Mouse (Mus musculus) megakaryocyte, embryonic 14.5 days (primary cell): ENCODE data around the gene Cpa1. TPM values are rescaled to one million over a fixed set of nuclear protein-coding genes. Genes with fewer than 3 reads are reported as not detected.

Experiments
- H3K27me3 ChIP-seq: replicated peaks from 2 replicates; pipeline ENCODE3; 2012; ENCODE audit warnings: inconsistent platforms
- H3K36me3 ChIP-seq: replicated peaks from 2 replicates; pipeline ENCODE3; 2012; ENCODE audit warnings: low read length, inconsistent platforms, mixed read lengths
- H3K4me1 ChIP-seq: 2 replicates; pipeline ENCODE4 v1.6.1; 2012; ENCODE audit warnings: inconsistent platforms
- H3K4me3 ChIP-seq: replicated peaks from 2 replicates; pipeline ENCODE3; 2012; ENCODE audit warnings: moderate library complexity, mild to moderate bottlenecking, inconsistent platforms
- H3K9me3 ChIP-seq: 2 replicates; pipeline ENCODE4 v1.6.1; 2012; ENCODE audit warnings: inconsistent platforms
- FLI1 ChIP-seq: IDR thresholded peaks from 2 replicates; pipeline ENCODE4 v1.6.1; 2012; ENCODE audit warnings: low read length, inconsistent platforms, mixed read lengths
- GATA1 ChIP-seq: IDR thresholded peaks from 3 replicates; pipeline ENCODE4 v1.6.1; 2012; ENCODE audit warnings: mixed read lengths, low read length, inconsistent platforms, borderline replicate concordance
- polyA plus RNA-seq: library from polyadenylated mRNA; stranded (reverse); fragments of >175 nt; gene quantifications from 2 replicates; pipeline ENCODE4 v1.2.3, GENCODE M21; 2012; ENCODE audit warnings: low replicate concordance; ENCODE audit not compliant: insufficient read depth

Gene Cpa1
- not detected in 2 replicates for polyA plus RNA-seq

DNA sequence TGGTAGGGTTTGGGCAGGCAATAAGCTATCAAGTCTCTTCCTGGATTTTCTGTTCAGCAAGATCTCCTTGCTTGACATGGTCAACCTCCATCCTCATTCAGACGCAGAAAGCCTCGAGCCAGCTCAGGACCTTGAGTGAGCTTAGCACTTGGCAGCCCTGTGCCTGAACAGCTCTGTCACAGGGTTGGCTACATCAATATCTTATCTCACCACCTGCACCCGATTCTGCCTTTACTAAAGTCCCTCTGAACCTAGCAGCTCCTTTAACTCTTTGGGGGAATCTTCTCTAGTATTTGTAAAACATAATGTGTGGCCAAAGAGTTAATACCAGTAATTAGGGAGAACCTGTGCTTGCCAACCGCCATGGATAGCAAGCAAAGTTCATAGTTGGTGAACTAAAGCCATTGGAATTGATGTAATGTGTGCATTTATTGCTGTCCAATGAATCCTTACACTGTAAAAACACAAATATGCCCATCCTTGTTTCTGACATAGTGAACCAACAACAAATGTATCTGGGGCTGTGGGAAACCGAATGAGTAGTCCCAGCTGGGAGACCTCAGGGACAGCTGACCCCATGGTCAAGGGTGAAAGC lies at the start of gene Cpa1:
Gene Cpa1 (plus strand): TSS at position 545 of the 595 bp plus-strand sequence.
- Histone ChIP-seq H3K4me1 (no peaks in the 10 kb centered on the region), H3K9me3 (peaks cover 3% of the 10 kb centered on the region; the same call in 1 of the 2 replicates), H3K27me3 (peaks cover 78% of the 10 kb centered on the region), H3K4me3 (no peak within 1 kb of the TSS), H3K36me3 (no peaks in the 10 kb centered on the region)
- no peak for TF ChIP-seq FLI1
- no peak for TF ChIP-seq GATA1

DNA sequence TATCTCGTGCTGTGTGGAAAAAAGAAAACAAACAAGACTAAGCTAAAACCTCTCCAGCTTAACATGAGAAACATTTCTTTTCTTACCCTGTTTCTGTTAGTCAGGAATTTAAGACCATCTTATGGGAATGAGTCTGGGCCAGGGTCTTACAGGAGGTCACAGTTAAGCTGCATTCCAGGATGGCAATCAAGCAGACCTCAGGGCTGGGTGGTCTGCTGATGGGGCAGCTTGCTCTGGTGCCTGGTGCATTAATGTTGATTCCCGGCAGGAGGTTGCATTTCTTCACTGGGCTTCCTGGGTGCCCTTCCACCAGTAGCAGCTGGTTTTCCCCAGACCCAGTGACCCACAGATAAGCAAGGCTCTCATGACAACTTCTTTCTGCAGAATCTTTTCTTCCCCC lies 49.2 kb upstream of the Cpa1 start:
- Histone ChIP-seq H3K36me3 (no peaks in the 10 kb centered on the region), H3K9me3 (no peaks in the 10 kb centered on the region)
- no peak for TF ChIP-seq GATA1
- no peak for TF ChIP-seq FLI1

DNA sequence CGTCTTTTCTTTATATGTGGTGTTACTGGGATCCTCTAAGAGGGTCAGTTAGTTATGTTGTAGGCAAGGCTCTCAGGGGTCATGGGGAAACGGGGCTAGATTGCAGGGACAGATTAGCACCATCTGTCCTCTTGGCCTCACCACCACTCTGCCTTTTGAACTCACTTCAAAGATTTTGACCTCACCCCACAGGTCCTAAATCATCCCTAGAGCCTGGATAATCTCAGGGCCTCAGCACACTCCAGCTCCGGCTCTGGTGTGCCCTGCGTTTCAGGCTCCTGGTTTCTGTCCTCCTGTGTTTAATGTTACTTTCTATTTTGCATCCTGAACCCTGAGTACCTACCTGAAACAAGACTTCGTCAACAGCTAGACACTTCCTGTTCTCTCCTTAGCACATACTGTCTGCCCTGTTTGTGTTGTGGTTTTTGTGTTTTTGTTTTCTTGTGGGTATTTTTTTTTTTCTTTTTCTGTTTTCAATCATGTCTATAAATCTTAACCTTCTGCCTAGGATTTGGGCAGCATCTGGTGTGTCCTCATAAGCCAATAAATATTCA lies 47.1 kb upstream of the Cpa1 start:
- H3K4me1 ChIP-seq, result peaks cover 6% of the 10 kb centered on the region; the same call in 1 of the 2 replicates
- H3K36me3 ChIP-seq, result no peaks in the 10 kb centered on the region
- H3K9me3 ChIP-seq, result no peaks in the 10 kb centered on the region
- no peak overlapping the region for H3K4me3 ChIP-seq
- TF ChIP-seq FLI1, result no peak
- no peak for TF ChIP-seq GATA1
- peaks cover 43% of the 10 kb centered on the region for H3K27me3 ChIP-seq

More for the DNA sequence above, 49.2 kb upstream of the Cpa1 start:
- Histone ChIP-seq H3K4me1 (peaks cover 6% of the 10 kb centered on the region; the same call in 1 of the 2 replicates), H3K4me3 (no peak overlapping the region), H3K27me3 (peaks cover 47% of the 10 kb centered on the region)

DNA sequence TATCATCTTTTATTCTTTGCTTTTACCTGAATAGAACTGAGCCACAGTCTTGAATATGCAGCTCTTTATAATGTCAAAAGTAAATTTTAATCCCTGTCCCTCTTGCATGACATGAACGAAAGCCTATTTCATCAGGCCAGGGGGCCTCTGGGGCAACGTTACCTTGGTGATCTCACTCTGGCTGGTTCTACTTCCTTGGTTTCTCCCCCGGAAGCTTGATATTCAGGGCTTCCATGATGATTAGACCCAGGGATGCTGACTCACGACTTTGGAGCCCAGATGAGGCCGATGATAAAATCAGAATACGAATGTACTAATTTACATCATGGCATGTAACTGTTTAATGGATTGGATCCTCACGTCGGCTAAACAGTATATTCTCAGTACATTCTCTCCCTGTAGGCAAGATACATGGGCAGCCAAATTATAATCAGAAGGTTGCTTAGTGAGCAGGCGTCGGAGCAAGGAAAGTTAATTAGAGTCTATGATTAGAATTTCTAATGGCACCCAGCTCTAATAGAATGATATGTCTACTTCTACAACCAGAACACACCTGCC lies 46.5 kb upstream of the Cpa1 start:
- Histone ChIP-seq H3K36me3 (no peaks in the 10 kb centered on the region), H3K9me3 (no peaks in the 10 kb centered on the region), H3K4me1 (peaks cover 6% of the 10 kb centered on the region; the same call in 1 of the 2 replicates), H3K27me3 (peaks cover 48% of the 10 kb centered on the region), H3K4me3 (no peak overlapping the region)
- TF ChIP-seq GATA1 (no peak), FLI1 (no peak)

DNA sequence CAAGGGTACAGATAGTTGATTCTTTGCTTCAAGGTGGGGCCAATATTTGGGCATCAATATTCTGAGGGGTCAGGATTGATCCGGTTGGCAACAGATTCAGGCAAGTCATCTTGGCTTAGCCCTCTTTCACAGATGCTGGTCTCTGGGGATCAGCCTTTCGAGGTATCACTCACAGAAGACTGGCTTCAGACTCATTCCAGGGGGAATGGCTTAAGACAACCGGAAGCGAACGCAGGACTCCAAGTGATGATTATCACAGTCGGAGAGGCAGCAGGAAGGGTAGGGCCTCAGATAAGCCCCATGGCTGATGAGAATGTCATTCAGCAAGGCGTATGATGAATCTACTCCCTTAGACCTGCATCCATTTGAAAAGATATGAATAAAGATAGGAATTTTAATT lies 44.7 kb upstream of the Cpa1 start:
- H3K27me3 ChIP-seq, result peaks cover 50% of the 10 kb centered on the region
- H3K9me3 ChIP-seq, result no peaks in the 10 kb centered on the region
- no peak overlapping the region for H3K4me3 ChIP-seq
- TF ChIP-seq GATA1 (no peak), FLI1 (no peak)
- H3K36me3 ChIP-seq, result no peaks in the 10 kb centered on the region
- H3K4me1 ChIP-seq, result peaks cover 6% of the 10 kb centered on the region; the same call in 1 of the 2 replicates

DNA sequence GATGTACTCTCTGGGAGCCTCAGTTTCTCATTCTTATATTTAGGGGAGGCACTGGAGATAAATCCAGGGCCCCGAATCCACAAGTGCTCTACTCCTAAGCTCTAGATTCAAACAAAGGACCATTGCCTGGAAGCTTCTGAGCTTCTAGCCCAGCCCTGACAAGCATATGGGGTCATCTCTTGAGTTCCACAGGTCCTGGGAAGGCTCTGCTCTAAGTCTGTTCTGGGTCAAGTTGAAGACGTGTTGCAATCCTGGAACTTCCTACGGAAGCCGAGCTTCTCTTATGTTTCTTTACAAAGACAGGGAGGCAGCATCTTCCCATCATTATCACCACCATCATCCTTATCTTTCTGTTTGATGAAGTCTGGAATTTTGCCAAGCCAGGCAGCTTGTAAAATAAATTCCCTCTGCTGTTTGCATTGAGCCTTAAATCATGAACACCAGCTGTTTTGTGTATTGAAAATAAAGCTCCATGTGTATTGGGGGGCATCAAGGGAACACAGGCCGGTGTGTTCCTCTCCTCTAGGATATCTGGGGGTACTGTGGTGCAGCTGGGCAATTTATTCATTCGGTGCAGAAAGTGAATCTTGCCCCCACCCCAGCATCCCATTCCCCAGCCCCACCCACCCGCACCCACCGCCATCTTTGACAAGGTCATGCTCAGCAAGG lies 42.7 kb upstream of the Cpa1 start:
- Histone ChIP-seq H3K27me3 (peaks cover 42% of the 10 kb centered on the region), H3K36me3 (no peaks in the 10 kb centered on the region), H3K4me3 (no peak overlapping the region), H3K9me3 (no peaks in the 10 kb centered on the region), H3K4me1 (no peaks in the 10 kb centered on the region)
- TF ChIP-seq FLI1 (no peak), GATA1 (no peak)

GRCm38 (mm10) chr6:30600033-30600432 lies 39.0 kb upstream of the Cpa1 start:
- TF ChIP-seq FLI1 (no peak), GATA1 (no peak)
- no peaks in the 10 kb centered on the region for H3K36me3 ChIP-seq
- H3K4me3 ChIP-seq, result no peak overlapping the region
- no peaks in the 10 kb centered on the region for H3K9me3 ChIP-seq
- peaks cover 35% of the 10 kb centered on the region for H3K27me3 ChIP-seq
- no peaks in the 10 kb centered on the region for H3K4me1 ChIP-seq

- no peaks in the 10 kb centered on the region for H3K4me1 ChIP-seq
- H3K27me3 ChIP-seq, result peaks cover 35% of the 10 kb centered on the region
- no peaks in the 10 kb centered on the region for H3K9me3 ChIP-seq
- no peaks in the 10 kb centered on the region for H3K36me3 ChIP-seq
- no peak overlapping the region for H3K4me3 ChIP-seq
- TF ChIP-seq FLI1, result no peak
- TF ChIP-seq GATA1, result no peak
Measured at GRCm38 (mm10) chr6:30600995-30601394, 38.0 kb upstream of the Cpa1 start.

- no peaks in the 10 kb centered on the region for H3K9me3 ChIP-seq
- H3K4me3 ChIP-seq, result no peak overlapping the region
- peaks cover 23% of the 10 kb centered on the region for H3K27me3 ChIP-seq
- TF ChIP-seq FLI1 (no peak), GATA1 (no peak)
- H3K4me1 ChIP-seq, result no peaks in the 10 kb centered on the region
- no peaks in the 10 kb centered on the region for H3K36me3 ChIP-seq
Measured at GRCm38 (mm10) chr6:30604342-30604867, 34.6 kb upstream of the Cpa1 start.
